Mouse (Mus musculus) heart, adult 2 months (tissue): ENCODE data around the gene Cntn5.

Experiments
- CTCF ChIP-seq: fragments of 200-600 bp; IDR thresholded peaks from 2 replicates; pipeline ENCODE4 v1.8.1; 2022; ENCODE audit warnings: antibody characterized with exemption, mild to moderate bottlenecking, moderate library complexity
- POLR2A ChIP-seq: fragments of 200-500 bp; IDR thresholded peaks from 2 replicates; pipeline ENCODE4 v1.6.1; 2011; ENCODE audit warnings: mild to moderate bottlenecking, low read depth, low read length, control low read depth; ENCODE audit not compliant: insufficient read depth

DNA sequence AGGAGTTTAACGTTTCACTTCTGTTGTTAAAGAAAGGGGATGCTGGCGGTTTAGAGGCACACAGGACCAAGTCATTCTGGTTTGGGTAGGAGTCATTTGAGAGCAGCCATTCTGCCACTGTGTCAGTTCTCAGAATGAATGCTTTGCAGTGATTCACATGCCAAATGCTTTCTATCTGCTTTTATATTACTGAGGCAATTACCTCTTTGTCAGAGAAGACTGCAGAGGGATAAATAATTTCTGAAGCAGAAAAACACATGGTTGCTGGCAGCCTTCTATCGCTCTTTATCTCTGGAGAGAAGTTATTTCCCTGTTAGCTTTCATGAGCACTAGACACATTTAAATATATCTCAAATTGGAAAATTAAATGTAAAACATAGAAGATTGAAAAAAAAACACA, 1207.9 kb downstream of the Cntn5 start:
- TF ChIP-seq CTCF, result no peak
- TF ChIP-seq POLR2A, result no peak
